Mouse (Mus musculus) layer of hippocampus, postnatal 10 days (tissue): ENCODE measurements around the gene Aspm. TPM values are rescaled to one million over a fixed set of nuclear protein-coding genes. Genes with fewer than 3 reads are reported as not detected.
"Not testable (repeated sequence)": the region's sequence is repeated elsewhere in the genome, so short reads cannot be mapped to it uniquely, and the experiment has no call there.

Experiments used
- DNase-seq, 2 experiments: peaks; one replicate each; pipeline ENCODE4 v3.0.0; 2021; ENCODE audit warnings: low spot score in 2 of 2
- long read RNA-seq: library from polyadenylated mRNA; stranded (forward); transcript quantifications from one replicate; pipeline ENCODE4 v2.0.0, GENCODE M21; 2023
- total RNA-seq, 2 experiments: library from RNA; stranded (reverse); gene quantifications; 2 replicates each; pipeline ENCODE4 v1.2.3; 2021

Gene Aspm
- 1 to 10 TPM; 3.1 to 3.2 TPM for total RNA-seq
- long read RNA-seq, full-length matches to known transcripts, result 1 of 1 reads
- long read RNA-seq, partial matches to known transcripts, result 0 of 1 reads
- long read RNA-seq, other reads (novel, unspliced or antisense), result 0 of 1 reads

GRCm38 (mm10) chr1:139454340-139455225, at the start of gene Aspm:
Gene Aspm (plus strand): TSS chr1:139454772.
- peak; percentile 85 to 87 for DNase-seq

- DNase-seq, result no peak
Observed at GRCm38 (mm10) chr1:139405766-139406165, 48.8 kb upstream of the Aspm start.

- DNase-seq, result no peak
Observed at GRCm38 (mm10) chr1:139407701-139408100, 46.9 kb upstream of the Aspm start.

GRCm38 (mm10) chr1:139412365-139412764, 42.2 kb upstream of the Aspm start:
- not testable (repeated sequence) for DNase-seq

GRCm38 (mm10) chr1:139413465-139413864, 41.1 kb upstream of the Aspm start:
- no peak for DNase-seq

GRCm38 (mm10) chr1:139421521-139421874, 33.1 kb upstream of the Aspm start:
- DNase-seq, result no peak

- peak; percentile 86 to 93 for DNase-seq
Observed at GRCm38 (mm10) chr1:139421875-139422791, 32.4 kb upstream of the Aspm start, which contains the start of gene Zbtb41. Gene Zbtb41 (plus strand): TSS chr1:139422288.

GRCm38 (mm10) chr1:139422941-139423340, 31.6 kb upstream of the Aspm start:
- peak; percentile 7 to 22 for DNase-seq

- DNase-seq, result no peak
Observed at GRCm38 (mm10) chr1:139423931-139424330, 30.6 kb upstream of the Aspm start.

GRCm38 (mm10) chr1:139425006-139425405, 29.6 kb upstream of the Aspm start:
- DNase-seq, result no peak

- DNase-seq, result no peak
Observed at GRCm38 (mm10) chr1:139438373-139438772, 16.2 kb upstream of the Aspm start.

- DNase-seq, result not testable (repeated sequence)
Observed at GRCm38 (mm10) chr1:139443103-139443502, 11.5 kb upstream of the Aspm start.

GRCm38 (mm10) chr1:139455226-139455869, 776 bp downstream of the Aspm start:
- no peak for DNase-seq

GRCm38 (mm10) chr1:139460807-139461206, 6.2 kb downstream of the Aspm start:
- DNase-seq, result no peak

- no peak for DNase-seq
Observed at GRCm38 (mm10) chr1:139465936-139466335, 11.4 kb downstream of the Aspm start.

GRCm38 (mm10) chr1:139478898-139479297, 24.3 kb downstream of the Aspm start:
- peak; percentile 16 to 28 for DNase-seq

GRCm38 (mm10) chr1:139480246-139480645, 25.7 kb downstream of the Aspm start:
- DNase-seq, result no peak

GRCm38 (mm10) chr1:139481146-139481545, 26.6 kb downstream of the Aspm start:
- no peak for DNase-seq

- DNase-seq, result no peak
Observed at GRCm38 (mm10) chr1:139494630-139495029, 40.1 kb downstream of the Aspm start.

GRCm38 (mm10) chr1:139495408-139495807, 40.8 kb downstream of the Aspm start:
- DNase-seq, result no peak

- no peak for DNase-seq
Observed at GRCm38 (mm10) chr1:139496212-139496611, 41.6 kb downstream of the Aspm start.
